Mouse (Mus musculus) MEL (cell line): ENCODE measurements around the gene Tmppe. TPM values are rescaled to one million over a fixed set of nuclear protein-coding genes. Genes with fewer than 3 reads are reported as not detected.
A peak's percentile ranks its signal among the peaks of the same experiment; 100 is the strongest.

ENCODE experiments used
- DNase-seq: peaks from one replicate; pipeline ENCODE4 v3.0.0; 2011; ENCODE audit warnings: low read depth, low spot score
- H3K27ac ChIP-seq: 2 replicates; pipeline ENCODE4 v1.5.1; 2012; ENCODE audit warnings: low read depth, mild to moderate bottlenecking, control low read depth, low read length, moderate library complexity; ENCODE audit not compliant: control insufficient read depth
- H3K27me3 ChIP-seq, 2 experiments: fragments of 150-350 bp in 1 of 2; sonication (generic) in 1 of 2; 2 replicates each; pipeline ENCODE4 v1.6.1; 2012; ENCODE audit warnings: low read length in 2 of 2, mild to moderate bottlenecking in 2 of 2, improper control_type of control experiment in 1 of 2, moderate library complexity in 1 of 2; ENCODE audit not compliant: insufficient read depth in 2 of 2, control insufficient read depth in 1 of 2
- H3K36me3 ChIP-seq, 2 experiments: 2 replicates each; pipeline ENCODE4 v1.6.1; 2012 to 2014; ENCODE audit warnings: low read length in 2 of 2, improper control_type of control experiment in 1 of 2, inconsistent platforms in 1 of 2, mild to moderate bottlenecking in 1 of 2; ENCODE audit not compliant: insufficient read depth in 2 of 2, control insufficient read depth in 1 of 2
- H3K4me1 ChIP-seq, 2 experiments: fragments of 150-350 bp in 1 of 2; sonication (generic) in 1 of 2; 2 replicates each; pipeline ENCODE4 v1.6.1; 2012; ENCODE audit warnings: low read length in 2 of 2, improper control_type of control experiment in 1 of 2, mild to moderate bottlenecking in 1 of 2; ENCODE audit not compliant: insufficient read depth in 2 of 2, control insufficient read depth in 1 of 2
- H3K4me3 ChIP-seq, 2 experiments: fragments of 150-350 bp in 1 of 2; sonication (generic) in 1 of 2; 2 replicates each; pipeline ENCODE4 v1.5.1; 2012; ENCODE audit warnings: low read depth in 2 of 2, low read length in 2 of 2, mild to moderate bottlenecking in 2 of 2, moderate library complexity in 2 of 2, control low read depth in 1 of 2, improper control_type of control experiment in 1 of 2; ENCODE audit not compliant: control insufficient read depth in 1 of 2, insufficient read depth in 1 of 2
- H3K79me2 ChIP-seq: 2 replicates; pipeline ENCODE4 v1.6.1; 2012; ENCODE audit warnings: mild to moderate bottlenecking, low read length, moderate library complexity; ENCODE audit not compliant: control insufficient read depth, poor library complexity, insufficient read depth
- H3K9ac ChIP-seq: 2 replicates; pipeline ENCODE4 v1.6.1; 2012; ENCODE audit warnings: low read depth, mild to moderate bottlenecking, control low read depth, low read length, moderate library complexity; ENCODE audit not compliant: control insufficient read depth, poor library complexity, severe bottlenecking
- H3K9me3 ChIP-seq: fragments of 150-350 bp; sonication (generic); replicated peaks from 2 replicates; pipeline ENCODE4 v1.6.1; 2012; ENCODE audit warnings: mild to moderate bottlenecking, low read length, improper control_type of control experiment, moderate library complexity; ENCODE audit not compliant: insufficient read depth
- BHLHE40 ChIP-seq: IDR thresholded peaks from 2 replicates; pipeline ENCODE4 v1.6.1; 2012; ENCODE audit warnings: low read depth, mild to moderate bottlenecking, inconsistent platforms, low read length, improper control_type of control experiment, borderline replicate concordance
- CHD1 ChIP-seq: IDR thresholded peaks from 2 replicates; pipeline ENCODE4 v1.6.1; 2012; ENCODE audit warnings: low read depth, mild to moderate bottlenecking, inconsistent platforms, low read length, improper control_type of control experiment
- CTCF ChIP-seq, 3 experiments: IDR thresholded peaks in 2 of 3; conservative IDR thresholded peaks in 1 of 3; 2 replicates each; pipeline ENCODE4 v1.5.1; 2011 to 2012; ENCODE audit warnings: low read length in 3 of 3, low read depth in 2 of 3, mild to moderate bottlenecking in 2 of 3, improper control_type of control experiment in 1 of 3, inconsistent platforms in 1 of 3, mixed read lengths in 1 of 3, moderate library complexity in 1 of 3; ENCODE audit not compliant: control insufficient read depth in 1 of 3, insufficient read depth in 1 of 3, poor library complexity in 1 of 3, severe bottlenecking in 1 of 3
- E2F4 ChIP-seq: IDR thresholded peaks from 2 replicates; pipeline ENCODE4 v1.6.1; 2011; ENCODE audit warnings: low read depth, low read length, improper control_type of control experiment, borderline replicate concordance
- ELF1 ChIP-seq: IDR thresholded peaks from 2 replicates; pipeline ENCODE4 v1.6.1; 2014; ENCODE audit warnings: low read depth, mild to moderate bottlenecking, inconsistent platforms, low read length, improper control_type of control experiment, moderate library complexity
- ETS1 ChIP-seq: IDR thresholded peaks from 2 replicates; pipeline ENCODE4 v1.6.1; 2012; ENCODE audit warnings: low read depth, mild to moderate bottlenecking, inconsistent platforms, low read length, improper control_type of control experiment, moderate library complexity
- GATA1 ChIP-seq: IDR thresholded peaks from 2 replicates; pipeline ENCODE4 v1.6.1; 2011; ENCODE audit warnings: low read depth, low read length, improper control_type of control experiment
- HCFC1 ChIP-seq: IDR thresholded peaks from 2 replicates; pipeline ENCODE4 v1.6.1; 2012; ENCODE audit warnings: low read depth, mild to moderate bottlenecking, inconsistent platforms, low read length, improper control_type of control experiment, moderate library complexity
- JUND ChIP-seq: IDR thresholded peaks from 2 replicates; pipeline ENCODE4 v1.6.1; 2011; ENCODE audit warnings: low read depth, mild to moderate bottlenecking, improper control_type of control experiment, low read length
- MAZ ChIP-seq: IDR thresholded peaks from 2 replicates; pipeline ENCODE4 v1.6.1; 2012; ENCODE audit warnings: low read depth, mild to moderate bottlenecking, inconsistent platforms, low read length, improper control_type of control experiment
- MYC ChIP-seq: IDR thresholded peaks from 2 replicates; pipeline ENCODE4 v1.6.1; 2011; ENCODE audit warnings: low read depth, mild to moderate bottlenecking, low read length, improper control_type of control experiment, moderate library complexity
- NRF1 ChIP-seq: IDR thresholded peaks from 2 replicates; pipeline ENCODE4 v1.6.1; 2014; ENCODE audit warnings: low read depth, mild to moderate bottlenecking, inconsistent platforms, low read length, improper control_type of control experiment, moderate library complexity; ENCODE audit not compliant: poor library complexity, insufficient read depth, severe bottlenecking
- POLR2A ChIP-seq, 2 experiments: IDR thresholded peaks; 2 replicates each; pipeline ENCODE4 v1.6.1; 2011 to 2012; ENCODE audit warnings: low read length in 2 of 2, mild to moderate bottlenecking in 2 of 2, control low read depth in 1 of 2, improper control_type of control experiment in 1 of 2, low read depth in 1 of 2, moderate library complexity in 1 of 2; ENCODE audit not compliant: control insufficient read depth in 1 of 2, insufficient read depth in 1 of 2, poor library complexity in 1 of 2
- RAD21 ChIP-seq: IDR thresholded peaks from 2 replicates; pipeline ENCODE4 v1.6.1; 2011; ENCODE audit warnings: mild to moderate bottlenecking, low read depth, low read length, improper control_type of control experiment
- SMC3 ChIP-seq: IDR thresholded peaks from 2 replicates; pipeline ENCODE4 v1.6.1; 2011; ENCODE audit warnings: low read depth, low read length, improper control_type of control experiment
- TCF12 ChIP-seq: IDR thresholded peaks from 2 replicates; pipeline ENCODE4 v1.6.1; 2014; ENCODE audit warnings: low read depth, mild to moderate bottlenecking, inconsistent platforms, low read length, improper control_type of control experiment, moderate library complexity
- ZC3H11A ChIP-seq: IDR thresholded peaks from 2 replicates; pipeline ENCODE4 v1.6.1; 2012; ENCODE audit warnings: low read depth, mild to moderate bottlenecking, inconsistent platforms, low read length, improper control_type of control experiment
- ZKSCAN1 ChIP-seq: IDR thresholded peaks from 2 replicates; pipeline ENCODE4 v1.6.1; 2012; ENCODE audit warnings: low read depth, mild to moderate bottlenecking, inconsistent platforms, low read length, improper control_type of control experiment, moderate library complexity
- ZMIZ1 ChIP-seq: IDR thresholded peaks from 2 replicates; pipeline ENCODE4 v1.6.1; 2012; ENCODE audit warnings: low read depth, mild to moderate bottlenecking, inconsistent platforms, low read length, improper control_type of control experiment, moderate library complexity
- polyA plus RNA-seq, 2 experiments: library from polyadenylated mRNA; stranded (reverse) in 1 of 2; unstranded in 1 of 2; fragments of >175 nt in 1 of 2; fragments of >200 nt in 1 of 2; gene quantifications; 2 replicates each; pipeline versions ENCODE4 v1.2.1 to v1.2.4; 2012; ENCODE audit warnings: low replicate concordance in 2 of 2, low read depth in 1 of 2; ENCODE audit not compliant: insufficient read length in 2 of 2, insufficient read depth in 1 of 2, missing spikeins in 1 of 2
- total RNA-seq: library from RNA; depleted of rRNA; stranded (reverse); fragments of 300-350 nt; gene quantifications from 2 replicates; pipeline ENCODE4 v1.2.3, GENCODE M21; 2012

Gene Tmppe
- total and polyA plus RNA-seq, 3 experiments = 7.5 to 9.2 TPM; not detected in 1

GRCm38 (mm10) chr9:114413866-114414265, 13.0 kb downstream of the Tmppe start:
- H3K4me1 ChIP-seq = 0 out of 4 replicates have a peak, but pooled peaks cover 0 to 3% of the 10 kb centered on the region in 2 experiments
- H3K4me3 ChIP-seq = no peak overlapping the region
- TF ChIP-seq NRF1 = no peak
- TF ChIP-seq CTCF (IDR thresholded peaks at IDR 0.05 in 2 of 3, conservative IDR thresholded peaks at IDR 0.05 in 1 of 3; ENCODE audit: control insufficient read depth in 1 of 3, insufficient read depth in 1 of 3, low read depth in 2 of 3, low read length in 3 of 3, poor library complexity in 1 of 3, severe bottlenecking in 1 of 3) = no peak
- TF ChIP-seq BHLHE40 = no peak
- no peak for TF ChIP-seq ZKSCAN1
- TF ChIP-seq JUND = no peak
- TF ChIP-seq ELF1 = no peak
- no peak for TF ChIP-seq MYC
- TF ChIP-seq ZMIZ1 = no peak
- no peak for TF ChIP-seq ETS1
- TF ChIP-seq GATA1 = no peak
- TF ChIP-seq POLR2A (IDR thresholded peaks at IDR 0.05; ENCODE audit: control insufficient read depth in 1 of 2, insufficient read depth in 1 of 2, low read depth in 1 of 2, low read length in 2 of 2, poor library complexity in 1 of 2) = no peak
- no peak for TF ChIP-seq ZC3H11A
- TF ChIP-seq, all 39 proteins: peak for 0
- no peaks in the 10 kb centered on the region for H3K9me3 ChIP-seq
- no peak overlapping the region for H3K27ac ChIP-seq
- no peaks in the 10 kb centered on the region for H3K27me3 ChIP-seq
- DNase-seq = no peak
- no peak overlapping the region for H3K9ac ChIP-seq
- H3K36me3 ChIP-seq = peaks cover 0 to 4% of the 10 kb centered on the region in 2 experiments; a peak in 3 of 4 replicates
- H3K79me2 ChIP-seq = no peaks in the 10 kb centered on the region

DNA sequence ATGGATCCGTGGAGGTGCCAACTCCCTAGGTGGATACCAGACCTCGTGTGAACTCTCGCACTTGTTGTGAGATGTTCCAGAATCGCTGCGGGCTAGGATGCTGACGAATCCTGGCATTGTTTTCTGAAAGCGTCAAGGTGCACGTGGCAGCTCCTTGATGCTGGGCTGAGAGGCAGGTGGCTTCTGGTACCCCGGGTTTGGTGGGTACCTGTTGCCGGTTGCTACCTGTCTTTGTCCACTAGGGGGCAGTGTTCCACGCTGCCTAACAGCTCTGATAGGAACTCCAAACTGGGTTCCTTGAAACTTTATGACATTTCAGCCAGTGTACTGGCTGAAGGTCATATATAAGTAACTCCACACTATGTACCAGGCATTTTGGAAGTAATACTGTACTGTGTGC, 14.8 kb downstream of the Tmppe start:
- peak; percentile 61 for DNase-seq
- Histone ChIP-seq H3K4me1 (0 out of 4 replicates have a peak, but pooled peaks cover 0 to 3% of the 10 kb centered on the region in 2 experiments), H3K9ac (no peak overlapping the region), H3K9me3 (no peaks in the 10 kb centered on the region), H3K4me3 (no peak overlapping the region), H3K27me3 (no peaks in the 10 kb centered on the region), H3K36me3 (peaks cover 0 to 3% of the 10 kb centered on the region in 2 experiments; a peak in 3 of 4 replicates), H3K79me2 (no peaks in the 10 kb centered on the region), H3K27ac (no peak overlapping the region)
- TF ChIP-seq TCF12 (no peak), RAD21 (peak; percentile 26), ETS1 (no peak), E2F4 (no peak), CTCF (IDR thresholded peaks at IDR 0.05 in 2 of 3, conservative IDR thresholded peaks at IDR 0.05 in 1 of 3; ENCODE audit: control insufficient read depth in 1 of 3, insufficient read depth in 1 of 3, low read depth in 2 of 3, low read length in 3 of 3, poor library complexity in 1 of 3, severe bottlenecking in 1 of 3) (peak; percentile 63 to 95 (median 80)), CHD1 (no peak), SMC3 (peak; percentile 35), MAZ (no peak), HCFC1 (no peak)
